Mouse (Mus musculus): ENCODE data around the gene Klk15. TPM values are rescaled to one million over a fixed set of nuclear protein-coding genes. Genes with fewer than 3 reads are reported as not detected.

The Klk15 gene
- total RNA-seq, 2 experiments from 2014 or later = not detected

- no peak for DNase-seq
Measured at GRCm38 (mm10) chr7:43985657-43986056, 52.1 kb downstream of the Klk15 start.

Other genes with a start within 250 kb of the Klk15 start
- not detected for gene Klk14, start 243.3 kb upstream of the Klk15 start, total RNA-seq (2021)
- not detected for gene Klk13, start 221.2 kb upstream of the Klk15 start, total RNA-seq (2021)
- not detected for gene Klk12, start 164.8 kb upstream of the Klk15 start, total RNA-seq (2021)
- not detected for gene Klk11, start 159.1 kb upstream of the Klk15 start, total RNA-seq (2021)
- not detected for gene Klk10, start 152.7 kb upstream of the Klk15 start, total RNA-seq (2021)
- not detected for gene Klk9, start 141.8 kb upstream of the Klk15 start, total RNA-seq (2021)
- gene Klk8, start 136.2 kb upstream of the Klk15 start, total RNA-seq (2021) = 10 to 100 TPM; 10.6 to 17.4 TPM
- gene Klk7, start 122.4 kb upstream of the Klk15 start, total RNA-seq (2021) = not detected
- not detected for gene Klk6, start 109.2 kb upstream of the Klk15 start, total RNA-seq (2021)
- not detected for gene Klk5, start 91.8 kb upstream of the Klk15 start, total RNA-seq (2021)
- gene Klk4, start 52.6 kb upstream of the Klk15 start, total RNA-seq (2021) = not detected
- gene Klk1b8, start 16.9 kb downstream of the Klk15 start, total RNA-seq (2021) = not detected
- gene Klk1b1, start 33.0 kb downstream of the Klk15 start, total RNA-seq (2021) = not detected
- gene Klk1b9, start 42.3 kb downstream of the Klk15 start, total RNA-seq (2021) = not detected
- gene Klk1b11, start 62.1 kb downstream of the Klk15 start, total RNA-seq (2021) = not detected
- not detected for gene Klk1b26, start 78.4 kb downstream of the Klk15 start, total RNA-seq (2021)
- gene Klk1b27, start 118.5 kb downstream of the Klk15 start, total RNA-seq (2021) = not detected
- not detected for gene Klk1b21, start 168.6 kb downstream of the Klk15 start, total RNA-seq (2021)
- not detected for gene Klk1b22, start 178.9 kb downstream of the Klk15 start, total RNA-seq (2021)
- gene Klk1b16, start 203.0 kb downstream of the Klk15 start, total RNA-seq (2021) = not detected